Mouse (Mus musculus): ENCODE measurements around the gene Rnf149.

Gene Rnf149

DNA sequence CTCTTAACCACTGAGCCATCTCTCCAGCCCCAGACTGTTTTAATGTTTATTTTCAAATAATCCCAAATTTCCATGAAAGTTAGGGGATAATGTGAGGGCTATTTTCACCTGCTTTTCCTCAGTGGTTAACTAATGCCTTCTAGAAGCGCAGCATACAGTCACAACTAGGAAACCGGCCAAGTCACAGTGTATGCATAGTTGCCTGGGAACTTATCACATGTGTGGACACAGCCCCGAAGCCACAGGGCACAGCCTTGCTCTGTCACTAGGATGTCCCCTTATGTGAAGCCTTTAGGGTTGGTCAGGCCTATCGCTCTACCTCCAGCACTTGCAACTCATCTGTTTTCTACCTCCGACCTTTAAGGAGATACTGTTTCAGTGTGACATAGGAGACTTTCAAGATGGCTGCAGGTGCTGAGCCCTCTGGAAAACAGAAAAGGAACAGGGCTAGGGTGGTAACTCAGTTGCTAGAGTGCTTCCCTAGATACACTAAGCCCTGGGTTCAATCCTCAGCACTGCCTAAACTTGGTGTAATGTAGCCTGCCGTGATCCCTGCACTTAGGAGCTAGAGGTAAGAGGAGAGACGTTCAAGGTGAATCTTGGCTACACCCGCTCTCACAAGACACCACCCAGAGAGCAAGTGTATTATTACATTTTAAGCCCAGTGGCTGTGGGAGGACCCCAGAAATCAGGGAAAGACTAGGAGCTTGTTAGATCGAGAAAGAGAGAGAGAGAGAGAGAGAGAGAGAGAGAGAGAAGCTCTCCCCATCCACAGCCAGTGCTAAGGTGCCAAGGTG lies 50.6 kb downstream of the Rnf149 start:
- no peak for DNase-seq

DNA sequence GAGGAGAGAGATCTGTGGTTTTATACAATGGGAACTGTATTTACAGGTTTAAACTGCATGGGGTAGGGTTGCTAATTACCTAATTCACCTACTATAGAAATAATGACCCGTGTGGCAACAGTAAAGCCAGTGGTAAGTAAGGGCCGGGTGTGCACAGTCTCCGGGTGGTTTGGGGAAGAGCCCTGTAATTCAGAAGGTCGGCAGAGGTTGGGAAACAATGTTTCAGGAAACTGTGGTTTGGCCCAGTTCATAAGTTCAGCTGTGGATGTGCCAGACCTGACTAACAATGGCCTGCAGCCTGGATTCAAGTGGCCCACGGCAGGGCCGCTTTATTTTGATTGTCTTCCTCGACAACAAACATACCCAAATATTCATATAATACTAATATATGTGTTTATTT lies 51.4 kb downstream of the Rnf149 start:
- DNase-seq = no peak

DNA sequence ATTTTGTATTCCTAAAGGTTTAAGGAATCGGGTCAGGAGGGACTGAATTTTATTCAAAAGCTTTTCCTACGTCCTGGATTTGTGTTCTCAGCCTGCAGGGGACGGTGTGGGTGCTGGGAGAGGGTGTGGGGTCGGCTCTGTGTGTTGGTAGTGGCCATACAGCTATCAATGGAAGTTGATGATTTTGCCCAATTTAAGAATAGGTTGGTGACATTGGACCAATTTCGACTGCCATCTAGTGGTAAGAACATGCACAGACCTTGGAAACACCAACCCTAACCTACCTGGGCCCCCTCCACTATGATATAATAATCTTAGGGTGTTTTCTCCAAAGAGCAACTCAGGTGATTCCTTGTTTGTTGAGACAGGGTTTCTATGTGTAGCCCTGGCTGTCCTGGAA lies 54.7 kb downstream of the Rnf149 start:
- no peak for DNase-seq

DNA sequence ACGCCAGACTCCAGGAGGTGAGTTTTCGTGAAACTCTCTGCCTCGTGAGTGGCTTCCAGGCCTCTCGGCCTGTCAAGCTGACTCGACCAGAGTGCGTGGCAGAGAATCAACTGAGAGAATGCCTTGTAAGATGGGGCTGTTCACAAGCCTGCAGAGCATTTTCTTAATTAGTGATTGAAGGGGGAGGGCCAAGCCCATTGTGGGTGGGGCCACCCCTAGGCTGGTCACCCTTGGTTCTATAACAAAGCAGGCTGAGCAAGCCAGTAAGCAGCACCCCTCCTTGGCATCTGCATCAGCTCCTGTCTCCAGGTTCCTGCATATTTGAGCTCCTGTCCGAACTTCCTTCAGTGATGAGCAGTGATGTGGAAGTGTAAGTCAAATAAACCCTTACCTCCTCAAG lies 55.9 kb downstream of the Rnf149 start:
- DNase-seq = no peak

DNA sequence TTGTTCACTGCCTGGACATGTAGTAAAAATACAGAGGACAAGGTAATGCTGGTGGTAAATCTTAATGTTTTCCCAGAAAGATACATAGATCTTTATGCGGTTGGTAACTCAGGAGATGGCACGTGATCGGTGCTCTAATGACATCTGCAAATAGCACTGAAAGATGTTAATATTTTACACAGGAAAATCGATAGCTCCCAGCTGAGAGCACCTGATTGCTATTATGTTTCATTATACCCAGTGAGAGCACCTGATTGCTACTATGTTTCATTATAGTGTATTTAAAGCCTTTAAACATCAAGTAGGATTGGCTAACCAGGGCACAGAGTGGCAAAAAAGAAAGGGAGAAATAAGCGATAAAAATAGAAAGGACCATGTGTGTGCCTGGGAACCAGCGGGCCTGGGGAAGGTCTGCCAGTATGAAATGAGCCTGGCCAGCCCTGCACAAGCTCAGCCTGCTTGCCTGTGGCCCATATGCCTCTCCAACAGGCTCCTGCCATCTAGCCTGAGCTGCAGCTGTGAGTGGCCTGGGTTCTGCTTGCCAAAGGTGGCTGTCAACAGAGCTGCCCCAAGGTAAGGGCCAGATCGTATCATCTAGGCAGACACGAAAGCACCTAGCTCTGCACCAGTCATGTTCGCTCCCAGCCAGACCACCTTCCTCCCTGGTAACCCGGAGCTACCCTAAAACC lies 61.8 kb downstream of the Rnf149 start:
- DNase-seq = no peak

DNA sequence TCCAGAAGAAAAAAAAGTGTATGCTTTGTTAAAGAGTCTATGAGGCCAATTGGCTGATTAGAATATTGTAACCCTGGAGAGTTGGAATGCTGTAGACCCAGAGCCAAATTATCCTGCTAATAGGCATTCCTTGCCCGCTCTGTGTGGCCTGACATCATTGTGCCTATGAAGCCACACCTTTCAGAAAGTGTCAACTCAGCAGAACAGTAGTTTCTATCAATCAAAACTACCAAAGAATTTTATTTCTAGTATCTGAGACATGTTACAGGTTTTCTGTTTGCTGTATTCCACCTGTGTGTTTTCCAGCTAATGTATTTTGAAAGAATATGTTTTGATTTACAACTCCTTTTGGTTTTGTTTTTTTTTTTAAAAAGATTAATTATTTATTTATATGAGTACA lies 65.0 kb downstream of the Rnf149 start:
- DNase-seq = no peak

DNA sequence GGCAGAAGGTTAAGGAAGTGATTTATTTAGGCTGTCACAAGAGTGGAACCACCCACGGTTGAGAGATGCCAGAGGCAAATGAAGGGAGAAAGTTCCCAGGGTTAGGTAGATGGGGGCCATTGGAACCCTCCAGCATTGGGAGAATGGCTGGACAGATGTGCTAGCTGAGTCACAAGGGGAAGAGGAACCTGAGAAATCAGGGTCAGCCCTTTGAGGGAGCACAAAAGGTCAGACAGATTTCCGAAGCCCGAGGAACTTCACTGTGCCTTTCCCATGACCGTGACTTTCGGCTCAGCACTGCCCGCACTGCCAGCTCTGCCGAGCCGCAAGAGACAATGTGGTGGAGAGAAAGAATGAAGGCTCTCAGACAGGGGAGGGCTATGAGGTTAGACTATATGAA lies 65.4 kb downstream of the Rnf149 start:
- no peak for DNase-seq

DNA sequence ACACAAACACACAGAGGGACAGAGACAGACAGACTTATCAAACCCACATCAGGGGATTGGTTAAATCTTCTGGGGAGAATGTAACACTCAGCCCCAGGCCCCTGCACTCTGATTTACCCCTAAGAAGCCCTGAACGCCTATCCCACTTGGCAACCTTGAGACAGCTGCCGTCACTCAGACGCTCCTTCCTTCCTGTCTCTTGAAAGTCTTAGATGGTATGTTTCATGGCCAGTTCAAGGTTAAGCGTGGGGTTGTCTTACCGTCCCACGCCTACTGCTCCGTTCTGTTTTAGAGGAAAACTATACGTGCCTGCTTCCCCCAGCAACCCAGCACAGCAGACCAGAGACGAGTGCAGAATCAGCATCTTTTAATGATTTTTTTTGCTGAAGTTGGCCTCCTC lies 71.6 kb downstream of the Rnf149 start:
- DNase-seq = no peak

DNA sequence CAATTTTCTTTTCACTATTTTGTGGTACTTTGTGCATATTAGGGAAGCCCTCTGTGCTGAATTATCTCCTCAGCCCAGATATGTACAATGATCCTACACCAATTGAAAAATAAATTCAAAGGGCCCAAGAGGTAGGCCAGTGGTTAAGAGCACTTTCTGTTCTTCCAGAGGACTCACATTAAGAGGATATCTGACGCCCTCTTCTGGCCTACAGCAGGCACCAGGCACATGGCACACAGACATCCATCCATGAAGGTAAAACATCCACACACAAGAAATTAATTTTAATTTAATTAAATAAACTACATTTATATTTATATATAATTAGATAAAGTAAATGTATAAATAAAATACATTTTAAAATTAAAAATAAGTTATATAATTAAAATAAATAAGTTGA lies 72.9 kb downstream of the Rnf149 start:
- no peak for DNase-seq

DNA sequence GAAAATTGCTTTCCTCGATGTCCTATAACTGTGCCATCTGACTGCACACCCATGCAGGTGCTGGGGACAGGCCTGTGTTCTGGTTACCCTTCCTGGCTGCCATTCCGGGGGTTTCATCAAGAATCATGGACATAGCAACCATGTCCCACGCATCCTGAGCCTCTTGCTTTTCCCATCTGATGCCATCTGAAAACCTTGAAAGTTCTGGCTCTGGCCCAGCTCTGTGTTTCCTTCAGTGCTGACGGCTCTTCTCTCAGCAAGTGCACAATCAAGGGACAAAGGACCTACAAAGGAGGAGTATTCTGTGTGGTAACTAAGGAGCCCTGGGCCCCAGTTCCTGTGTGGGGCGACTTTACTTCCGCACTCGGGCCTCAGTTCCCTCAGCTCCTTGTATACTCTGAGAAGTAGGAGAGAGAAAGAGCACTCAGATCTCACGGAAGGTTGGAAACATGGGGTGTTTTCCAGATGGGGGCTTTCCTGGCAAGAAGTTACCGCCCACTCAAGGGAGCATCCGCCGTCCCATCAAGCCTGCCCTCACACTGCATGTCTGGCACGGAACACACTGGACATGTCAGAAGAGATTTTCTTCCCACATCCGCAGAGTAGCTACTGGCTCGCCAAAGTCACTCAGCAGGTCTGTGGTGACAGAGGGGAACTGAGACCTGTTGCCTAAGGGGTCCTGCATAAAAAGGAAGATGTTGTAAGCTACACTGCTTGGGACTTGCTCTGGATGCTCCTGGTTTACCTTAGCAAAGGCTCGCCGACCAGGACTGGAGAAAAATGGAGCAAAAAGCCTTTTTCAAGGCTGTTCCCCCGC lies 74.2 kb downstream of the Rnf149 start:
- peak; percentile 18 to 20 for DNase-seq
